Mouse (Mus musculus) stomach, postnatal 0 days (tissue): ENCODE measurements around the gene Snd1.

Source experiments
- CTCF ChIP-seq: IDR thresholded peaks from 2 replicates; pipeline ENCODE4 v1.5.1; 2016; ENCODE audit warnings: antibody characterized with exemption, low read depth, mild to moderate bottlenecking, moderate library complexity
- EP300 ChIP-seq: optimal IDR thresholded peaks from 2 replicates; pipeline ENCODE3; 2016; ENCODE audit warnings: antibody characterized with exemption

- no peak for TF ChIP-seq CTCF
- no peak for TF ChIP-seq EP300
Measured at GRCm38 (mm10) chr6:28610127-28610526, 135.2 kb downstream of the Snd1 start.
